Mouse (Mus musculus) liver, embryonic 14.5 days (tissue): ENCODE measurements at regions not wholly inside any gene's neighbourhood (a gene's known extent, or its start where the extent isn't known, plus 50 kb on each side); places are given as distances from the start of the nearest gene placed in this dataset.

Source experiments
- CTCF ChIP-seq: IDR thresholded peaks from 2 replicates; pipeline ENCODE4 v1.5.1; 2016; ENCODE audit warnings: antibody characterized with exemption, low read depth, control low read depth
- EP300 ChIP-seq: IDR thresholded peaks from 2 replicates; pipeline ENCODE4 v1.6.1; 2016; ENCODE audit warnings: antibody characterized with exemption, low read depth

DNA sequence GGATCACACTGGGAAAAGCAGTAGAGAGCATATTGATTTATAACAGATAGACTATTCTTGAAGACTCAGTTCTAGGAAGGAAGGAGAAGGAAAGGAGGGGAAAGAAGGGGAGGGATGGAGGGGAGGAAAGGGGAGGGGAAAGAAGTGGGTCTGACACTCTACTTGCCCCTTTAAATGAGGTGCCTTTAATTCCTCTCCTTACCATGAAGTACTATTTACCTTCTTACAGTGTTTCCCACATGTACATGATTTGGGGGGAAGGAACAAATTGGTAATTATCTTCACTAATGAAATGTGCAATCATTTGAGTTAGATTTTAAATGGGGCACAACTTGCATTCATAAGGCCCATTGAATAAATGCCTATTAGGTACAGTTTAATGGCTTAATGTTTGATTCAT is 518.3 kb upstream of the B3galt2 start:
- TF ChIP-seq CTCF (no peak), EP300 (no peak)
